ENCODE assay signal across 22 mouse cellular contexts in the genomic region with DNA sequence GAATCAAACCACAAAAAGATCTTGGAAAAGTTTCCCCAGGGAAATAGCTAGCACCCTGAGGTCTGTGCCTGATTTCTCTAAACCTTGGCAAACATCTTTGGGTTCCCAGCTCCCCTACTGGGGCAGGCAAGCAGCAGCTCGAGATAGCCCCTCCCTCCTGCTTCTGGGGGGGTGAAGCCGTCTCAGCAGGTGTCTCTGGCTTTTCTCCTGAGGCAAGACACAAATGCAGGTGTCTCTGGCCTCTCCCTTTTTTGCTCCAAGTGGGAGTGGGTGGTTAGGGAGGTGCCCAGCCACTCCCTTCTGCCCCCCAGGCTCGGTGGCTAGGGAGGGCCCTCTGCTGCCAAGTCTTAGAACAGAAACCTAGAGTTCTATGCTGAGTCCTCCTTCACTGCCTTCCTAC. TPM values are rescaled to one million over a fixed set of nuclear protein-coding genes. Genes with fewer than 3 reads are reported as not detected.
A peak's percentile ranks its signal among the peaks of the same experiment; 100 is the strongest.
DNase-seq lines count a peak whose midpoint lies in the region; ATAC-seq lines count a peak whose summit lies in the region.
"Had no signal": no experiment of that assay in that cellular context is flagged by ENCODE, and none has a peak within 500 bp of the region (broad histone marks: within the 10 kb centered on the region; RNA-seq: fewer than 3 reads in every experiment).

No protein-coding gene starts in this region.

- DNase-seq in ES-CJ7 (ENCODE audit: low read depth, low spot score): peak; percentile 29
- DNase-seq in thymus, adult 18-20 months: peak; percentile 41 to 57
- peak; percentile 73 for DNase-seq in thymus, postnatal 14 days
- DNase-seq in embryo, embryonic 11 days: no peak
- DNase-seq in Muller cell, postnatal 12 days (ENCODE audit: inconsistent ontology term): no peak
- DNase-seq: adrenal gland, adult 2 months; adrenal gland, postnatal 25 days; cerebellum, adult 18-20 months; cerebellum, adult 9-11 months; cerebellum, postnatal 36 days; forebrain, postnatal 0 days; gastrocnemius, postnatal 14 days; heart, adult 2 months; heart, postnatal 36 days had no signal

- no peaks in the 10 kb centered on the region for H3K36me3 ChIP-seq in intestine, embryonic 16.5 days (ENCODE audit: control insufficient read depth, insufficient read depth, low read length)
- H3K36me3 ChIP-seq: embryonic facial prominence, embryonic 10.5 days; G1E; heart, embryonic 12.5 days; hindbrain, embryonic 15.5 days had no signal

- no peak overlapping the region for H3K9ac ChIP-seq in intestine, embryonic 16.5 days (ENCODE audit: low read depth, low read length)
- H3K9ac ChIP-seq: forebrain, embryonic 13.5 days; forebrain, postnatal 0 days; heart, embryonic 12.5 days; hindbrain, embryonic 15.5 days had no signal

- H3K4me2 ChIP-seq in intestine, embryonic 16.5 days (ENCODE audit: low read depth, low read length): no peak overlapping the region
- H3K4me2 ChIP-seq: forebrain, embryonic 13.5 days; heart, embryonic 12.5 days; hindbrain, embryonic 15.5 days had no signal

- no peak for ATAC-seq in intestine, embryonic 16.5 days
- ATAC-seq: forebrain, embryonic 13.5 days; forebrain, postnatal 0 days had no signal

- H3K4me1 ChIP-seq in intestine, embryonic 16.5 days (ENCODE audit: control insufficient read depth, insufficient read depth, low read length): no peaks in the 10 kb centered on the region
- H3K4me1 ChIP-seq: embryonic facial prominence, embryonic 10.5 days; forebrain, embryonic 13.5 days; heart, embryonic 12.5 days; hindbrain, embryonic 15.5 days had no signal

- no peaks in the 10 kb centered on the region for H3K9me3 ChIP-seq in intestine, embryonic 16.5 days (ENCODE audit: control insufficient read depth, low read length)
- H3K9me3 ChIP-seq: embryonic facial prominence, embryonic 10.5 days; forebrain, embryonic 13.5 days; G1E; heart, embryonic 12.5 days; hindbrain, embryonic 15.5 days had no signal

- no peak overlapping the region for H3K27ac ChIP-seq in intestine, embryonic 16.5 days (ENCODE audit: low read length)
- H3K27ac ChIP-seq: embryonic facial prominence, embryonic 10.5 days; forebrain, embryonic 13.5 days; heart, adult 2 months; hindbrain, embryonic 15.5 days had no signal

- no peak overlapping the region for H3K4me3 ChIP-seq in intestine, embryonic 16.5 days (ENCODE audit: low read length)
- H3K4me3 ChIP-seq: embryonic facial prominence, embryonic 10.5 days; forebrain, embryonic 13.5 days; heart, adult 2 months; heart, embryonic 12.5 days; hindbrain, embryonic 15.5 days had no signal

- no peaks in the 10 kb centered on the region for H3K27me3 ChIP-seq in intestine, embryonic 16.5 days (replicated peaks; ENCODE audit: control insufficient read depth, insufficient read depth, low read length)
- H3K27me3 ChIP-seq: CH12.LX; forebrain, embryonic 13.5 days; heart, embryonic 12.5 days; hindbrain, embryonic 15.5 days had no signal

- WGBS in intestine, embryonic 16.5 days: 20% methylated on average over 3 of the region's 3 CpGs

RNA-seq across cellular contexts. Expression of gene 4930412O13Rik, which starts 53.4 kb away (rescaled TPM):
- not detected in 2 replicates for polyA plus RNA-seq in intestine, embryonic 16.5 days (2015; fragmentation: Nextera tagmentation; extraction: Ambion mirVana)
- polyA plus RNA-seq: forebrain, embryonic 13.5 days; forebrain, postnatal 0 days; G1E; heart, adult 2 months; heart, postnatal 0 days had no signal

Comparison
In these comparisons a context has a peak if more than half of its experiments do, and no peak if none do; other contexts are left out.
1. DNase-seq: peak in ES-CJ7 (single experiment), thymus, adult 18-20 months (2 of 2) and thymus, postnatal 14 days (single experiment); none in embryo, embryonic 11 days (single experiment) and Muller cell, postnatal 12 days (single experiment).